16 mouse cellular contexts compared by ENCODE assay signal in the genomic region with DNA sequence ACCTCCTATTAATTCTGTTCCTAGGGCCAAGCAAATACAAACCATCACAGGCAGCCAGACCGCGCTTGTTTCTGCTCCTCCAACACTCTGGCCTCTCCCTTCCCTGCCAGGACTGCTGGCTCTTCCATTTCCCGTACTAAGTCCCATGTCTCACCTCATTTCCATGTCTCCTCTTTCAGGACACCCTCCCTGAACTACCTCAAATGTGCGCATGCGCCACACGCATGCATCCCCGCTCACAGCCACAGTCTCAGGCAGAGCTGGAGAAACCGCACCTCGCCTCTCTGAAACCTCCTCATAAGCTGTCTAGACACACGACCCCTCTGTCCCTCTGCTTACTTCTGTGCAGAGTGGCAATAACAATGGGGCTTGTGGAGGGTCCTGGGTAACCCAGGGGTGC.
"Had no signal": no experiment of that assay in that cellular context is flagged by ENCODE, and none has a peak within 500 bp of the region (broad histone marks: within the 10 kb centered on the region; RNA-seq: fewer than 3 reads in every experiment).

No protein-coding gene starts in this region.

- H3K36me3 ChIP-seq: neural tube, embryonic 13.5 days; neural tube, embryonic 15.5 days; stomach, embryonic 15.5 days had no signal

- DNase-seq: retina, postnatal 1 day; right cerebral cortex, adult 18-20 months; right cerebral cortex, postnatal 14 days; right cerebral cortex, postnatal 25 days; right cerebral cortex, postnatal 4 days; spleen, adult 18-20 months; thymus, adult 18-20 months; thymus, adult 2 months; thymus, postnatal 14 days; thymus, postnatal 25 days; thymus, postnatal 36 days; thymus, postnatal 4 days had no signal

- H3K9ac ChIP-seq: neural tube, embryonic 13.5 days; neural tube, embryonic 15.5 days; stomach, embryonic 15.5 days had no signal

- H3K4me1 ChIP-seq: neural tube, embryonic 13.5 days; neural tube, embryonic 15.5 days had no signal

- H3K4me2 ChIP-seq: neural tube, embryonic 13.5 days; neural tube, embryonic 15.5 days; stomach, embryonic 15.5 days had no signal

- H3K27ac ChIP-seq: neural tube, embryonic 13.5 days; neural tube, embryonic 15.5 days; stomach, embryonic 15.5 days; stomach, postnatal 0 days had no signal

- H3K4me3 ChIP-seq: neural tube, embryonic 13.5 days; neural tube, embryonic 15.5 days; stomach, embryonic 15.5 days had no signal

- H3K27me3 ChIP-seq: neural tube, embryonic 13.5 days; stomach, embryonic 15.5 days had no signal

- H3K9me3 ChIP-seq: neural tube, embryonic 13.5 days; neural tube, embryonic 15.5 days; stomach, embryonic 15.5 days had no signal
